Mouse (Mus musculus) erythroid progenitor cell, adult 5-6 weeks (primary cell): Measurements from ENCODE around the gene Pid1. TPM values are rescaled to one million over a fixed set of nuclear protein-coding genes. Genes with fewer than 3 reads are reported as not detected.

ENCODE experiments used
- ATAC-seq: replicated peaks from 2 replicates; pipeline ENCODE4 v1.8.0; 2016; ENCODE audit warnings: moderate number of reproducible peaks, mild to moderate bottlenecking, moderate TSS enrichment, inconsistent platforms; ENCODE audit not compliant: poor library complexity, low FRiP score, severe bottlenecking
- total RNA-seq, 2 experiments: library from RNA; stranded (forward) in 1 of 2; stranded (reverse) in 1 of 2; fragments of 150-400 nt in 1 of 2; fragments of 186-747, 209-891 nt in 1 of 2; gene quantifications; 2 replicates each; pipeline versions ENCODE4 v1.2.3 to v1.2.4; 2015 to 2017; ENCODE audit warnings: low replicate concordance in 2 of 2

The Pid1 gene
- total RNA-seq, 2 experiments from 2014 or later, result 3.4 to 7.3 TPM

- ATAC-seq, result no peak
These were observed 165.1 kb downstream of the Pid1 start for GRCm38 (mm10) chr1:84198887-84199286.

- ATAC-seq, result no peak
These were observed 171.8 kb downstream of the Pid1 start for GRCm38 (mm10) chr1:84192167-84192566.

GRCm38 (mm10) chr1:84189446-84189845 is 174.5 kb downstream of the Pid1 start:
- ATAC-seq, result no peak

- no peak for ATAC-seq
These were observed 177.1 kb downstream of the Pid1 start for GRCm38 (mm10) chr1:84186756-84187437.

GRCm38 (mm10) chr1:84177696-84178095 is 186.3 kb downstream of the Pid1 start:
- ATAC-seq, result no peak

- ATAC-seq, result no peak
These were observed 186.9 kb downstream of the Pid1 start for GRCm38 (mm10) chr1:84177033-84177432.

- no peak for ATAC-seq
These were observed 191.0 kb downstream of the Pid1 start for GRCm38 (mm10) chr1:84172941-84173340.

- ATAC-seq, result no peak
These were observed 206.2 kb downstream of the Pid1 start for GRCm38 (mm10) chr1:84157790-84158189.

- ATAC-seq, result no peak
These were observed 208.4 kb downstream of the Pid1 start for GRCm38 (mm10) chr1:84155585-84155930.

GRCm38 (mm10) chr1:84154725-84155584 is 209.0 kb downstream of the Pid1 start:
- no peak for ATAC-seq

- no peak for ATAC-seq
These were observed 210.0 kb downstream of the Pid1 start for GRCm38 (mm10) chr1:84153943-84154342.

- ATAC-seq, result no peak
These were observed 222.4 kb downstream of the Pid1 start for GRCm38 (mm10) chr1:84141561-84141960.

GRCm38 (mm10) chr1:84132451-84132850 is 231.5 kb downstream of the Pid1 start:
- ATAC-seq, result no peak

GRCm38 (mm10) chr1:84131799-84132198 is 232.2 kb downstream of the Pid1 start:
- no peak for ATAC-seq

GRCm38 (mm10) chr1:84128510-84128909 is 235.5 kb downstream of the Pid1 start:
- no peak for ATAC-seq

- ATAC-seq, result no peak
These were observed 244.7 kb downstream of the Pid1 start for GRCm38 (mm10) chr1:84119306-84119705.

GRCm38 (mm10) chr1:84106756-84107155 is 257.2 kb downstream of the Pid1 start:
- ATAC-seq, result no peak

GRCm38 (mm10) chr1:84102052-84102451 is 261.9 kb downstream of the Pid1 start:
- no peak for ATAC-seq

GRCm38 (mm10) chr1:84097398-84097797 is 266.6 kb downstream of the Pid1 start:
- ATAC-seq, result no peak

- ATAC-seq, result no peak
These were observed 270.7 kb downstream of the Pid1 start for GRCm38 (mm10) chr1:84093291-84093690.

- no peak for ATAC-seq
These were observed 274.3 kb downstream of the Pid1 start for GRCm38 (mm10) chr1:84089664-84090063.
